In genomic region chr14:31569151-31569631, GRCm38 (mm10) we compare ENCODE assay signal across 10 mouse cellular contexts. TPM values are rescaled to one million over a fixed set of nuclear protein-coding genes. Genes with fewer than 3 reads are reported as not detected.
DNase-seq lines count a peak whose midpoint lies in the region; ATAC-seq lines count a peak whose summit lies in the region.
"Had no signal": no experiment of that assay in that cellular context is flagged by ENCODE, and none has a peak within 500 bp of the region (broad histone marks: within the 10 kb centered on the region; RNA-seq: fewer than 3 reads in every experiment).

No protein-coding gene starts in this region.

- no peak overlapping the region for H3K9ac ChIP-seq in forebrain, embryonic 14.5 days (ENCODE audit: low read length)
- H3K9ac ChIP-seq in forebrain, embryonic 16.5 days (replicated peaks; ENCODE audit: low read depth, low read length): no peak overlapping the region
- H3K9ac ChIP-seq: neural tube, embryonic 13.5 days had no signal

- 64% methylated on average over 7 of the region's 7 CpGs for WGBS in forebrain, embryonic 14.5 days
- 52% methylated on average over 7 of the region's 7 CpGs for WGBS in forebrain, embryonic 16.5 days

- H3K27ac ChIP-seq in forebrain, embryonic 14.5 days (ENCODE audit: low read depth, low read length): no peak overlapping the region
- no peak overlapping the region for H3K27ac ChIP-seq in forebrain, embryonic 16.5 days (ENCODE audit: low read length)
- H3K27ac ChIP-seq: neural tube, embryonic 13.5 days had no signal

- H3K27me3 ChIP-seq in forebrain, embryonic 14.5 days (replicated peaks; ENCODE audit: control insufficient read depth, insufficient read depth, low read length): no peaks in the 10 kb centered on the region
- H3K27me3 ChIP-seq in forebrain, embryonic 16.5 days (replicated peaks; ENCODE audit: control insufficient read depth, insufficient read depth, low read length): no peaks in the 10 kb centered on the region
- H3K27me3 ChIP-seq: neural tube, embryonic 13.5 days had no signal

- H3K4me3 ChIP-seq in forebrain, embryonic 14.5 days (ENCODE audit: low read depth, low read length): no peak overlapping the region
- H3K4me3 ChIP-seq in forebrain, embryonic 16.5 days (replicated peaks; ENCODE audit: low read length): no peak overlapping the region
- H3K4me3 ChIP-seq: erythroblast, embryonic 14.5 days; neural tube, embryonic 13.5 days had no signal

- peak; percentile 60 for DNase-seq in forebrain, embryonic 14.5 days (ENCODE audit: low spot score)
- DNase-seq in retina, postnatal 1 day: peak; percentile 45
- no peak for DNase-seq in retina, embryonic 14.5 days (ENCODE audit: low spot score)
- peak; percentile 33 to 60 for DNase-seq in kidney, postnatal 4 days
- DNase-seq in thymus, adult 18-20 months: peak; percentile 66 to 76
- DNase-seq in right cerebral cortex, adult 2 months (ENCODE audit: low spot score in 2 of 2): no peak
- DNase-seq in left cerebral cortex, adult 11 months (ENCODE audit: low spot score): no peak

- no peaks in the 10 kb centered on the region for H3K9me3 ChIP-seq in forebrain, embryonic 14.5 days (replicated peaks; ENCODE audit: control insufficient read depth, low read length)
- no peaks in the 10 kb centered on the region for H3K9me3 ChIP-seq in forebrain, embryonic 16.5 days (ENCODE audit: control insufficient read depth, low read length)
- H3K9me3 ChIP-seq: neural tube, embryonic 13.5 days had no signal

- no peak overlapping the region for H3K4me2 ChIP-seq in forebrain, embryonic 14.5 days (ENCODE audit: low read length)
- no peak overlapping the region for H3K4me2 ChIP-seq in forebrain, embryonic 16.5 days (ENCODE audit: low read length)
- H3K4me2 ChIP-seq: neural tube, embryonic 13.5 days had no signal

- H3K36me3 ChIP-seq in forebrain, embryonic 14.5 days (ENCODE audit: control insufficient read depth, insufficient read depth, low read length): no peaks in the 10 kb centered on the region
- H3K36me3 ChIP-seq in forebrain, embryonic 16.5 days (ENCODE audit: control insufficient read depth, insufficient read depth): no peaks in the 10 kb centered on the region
- H3K36me3 ChIP-seq: neural tube, embryonic 13.5 days had no signal

- no peak for ATAC-seq in forebrain, embryonic 14.5 days
- ATAC-seq in forebrain, embryonic 16.5 days: no peak

- H3K4me1 ChIP-seq in forebrain, embryonic 14.5 days (ENCODE audit: control insufficient read depth, insufficient read depth, low read length): no peaks in the 10 kb centered on the region
- no peaks in the 10 kb centered on the region for H3K4me1 ChIP-seq in forebrain, embryonic 16.5 days (replicated peaks; ENCODE audit: control insufficient read depth, insufficient read depth, low read length)

RNA-seq across cellular contexts. Expression of gene Colq, which starts 22.0 kb away (rescaled TPM):
- polyA plus RNA-seq in forebrain, embryonic 14.5 days (2014; fragmentation: Nextera tagmentation; extraction: Ambion mirVana): 0.08 TPM in 1 of 2 replicates, not detected in the other
- polyA plus RNA-seq in forebrain, embryonic 16.5 days (2015; fragmentation: Nextera tagmentation; extraction: Ambion mirVana): 0.09 TPM in 1 of 2 replicates, not detected in the other
- polyA plus RNA-seq: erythroblast, embryonic 14.5 days had no signal

Comparison
In these comparisons a context has a peak if more than half of its experiments do, and no peak if none do; other contexts are left out.
1. DNase-seq: peak in forebrain, embryonic 14.5 days (single experiment), retina, postnatal 1 day (single experiment), kidney, postnatal 4 days (2 of 2) and thymus, adult 18-20 months (2 of 2); none in retina, embryonic 14.5 days (single experiment), right cerebral cortex, adult 2 months (0 of 2) and left cerebral cortex, adult 11 months (single experiment).